In genomic region chr10:16994526-16994925, GRCm38 (mm10) we compare ENCODE assay signal across 10 mouse cellular contexts.
DNase-seq lines count a peak whose midpoint lies in the region; ATAC-seq lines count a peak whose summit lies in the region.
"Had no signal": no experiment of that assay in that cellular context is flagged by ENCODE, and none has a peak within 500 bp of the region (broad histone marks: within the 10 kb centered on the region; RNA-seq: fewer than 3 reads in every experiment).

No protein-coding gene starts in this region.

- peaks cover 3% of the 10 kb centered on the region; the same call in 1 of the 2 replicates for H3K4me1 ChIP-seq in brown adipose tissue, adult 24 weeks (ENCODE audit: control insufficient read depth, insufficient read depth, insufficient read length, low read length)
- H3K4me1 ChIP-seq in heart, embryonic 14.5 days (ENCODE audit: control insufficient read depth in 2 of 2, insufficient read depth in 2 of 2, low read length in 2 of 2): peaks cover 6 to 18% of the 10 kb centered on the region in 2 experiments
- H3K4me1 ChIP-seq in hindbrain, embryonic 11.5 days (replicated peaks; ENCODE audit: control insufficient read depth, insufficient read depth, low read length): no peaks in the 10 kb centered on the region
- no peaks in the 10 kb centered on the region for H3K4me1 ChIP-seq in midbrain, embryonic 13.5 days (replicated peaks)

- peak overlapping the region; percentile 34 for H3K4me3 ChIP-seq in brown adipose tissue, adult 24 weeks (ENCODE audit: insufficient read depth, low read depth, low read length)
- no peak overlapping the region for H3K4me3 ChIP-seq in heart, embryonic 14.5 days (ENCODE audit: control insufficient read depth in 1 of 2, insufficient read depth in 1 of 2, low read depth in 1 of 2, low read length in 2 of 2)
- no peak overlapping the region for H3K4me3 ChIP-seq in hindbrain, embryonic 11.5 days (ENCODE audit: low read depth, low read length)
- H3K4me3 ChIP-seq in midbrain, embryonic 13.5 days (replicated peaks): no peak overlapping the region
- H3K4me3 ChIP-seq: embryonic facial prominence, embryonic 12.5 days had no signal

- H3K9me3 ChIP-seq in heart, embryonic 14.5 days (ENCODE audit: control insufficient read depth, low read length): no peaks in the 10 kb centered on the region
- no peaks in the 10 kb centered on the region for H3K9me3 ChIP-seq in hindbrain, embryonic 11.5 days (ENCODE audit: control insufficient read depth, low read length)
- H3K9me3 ChIP-seq in midbrain, embryonic 13.5 days: no peaks in the 10 kb centered on the region
- H3K9me3 ChIP-seq: embryonic facial prominence, embryonic 12.5 days had no signal

- WGBS in heart, embryonic 14.5 days: 44% methylated on average over 6 of the region's 6 CpGs
- WGBS in hindbrain, embryonic 11.5 days: 81% methylated on average over 6 of the region's 6 CpGs
- 85% methylated on average over 6 of the region's 6 CpGs for WGBS in midbrain, embryonic 13.5 days

- DNase-seq in adrenal gland, adult (ENCODE audit: inconsistent age in 2 of 2, low spot score in 1 of 2): peak; percentile 37 to 86
- no peak for DNase-seq in adrenal gland, postnatal 25 days
- peak; percentile 20 to 45 for DNase-seq in kidney, postnatal 4 days
- no peak for DNase-seq in hindbrain, embryonic 11.5 days (ENCODE audit: low spot score)
- DNase-seq in right cerebral cortex, postnatal 14 days: no peak

- no peak for ATAC-seq in heart, embryonic 14.5 days (ENCODE audit: insufficient number of reproducible peaks, insufficient read depth, low FRiP score, low read depth)
- no peak for ATAC-seq in hindbrain, embryonic 11.5 days (ENCODE audit: low FRiP score)
- no peak for ATAC-seq in midbrain, embryonic 13.5 days
- ATAC-seq: inflammation-experienced regulatory T-cells, adult 6 months had no signal

- H3K36me3 ChIP-seq in heart, embryonic 14.5 days (ENCODE audit: control insufficient read depth, insufficient read depth, low read length): no peaks in the 10 kb centered on the region
- H3K36me3 ChIP-seq in hindbrain, embryonic 11.5 days (ENCODE audit: control insufficient read depth, insufficient read depth, low read length): no peaks in the 10 kb centered on the region
- H3K36me3 ChIP-seq in midbrain, embryonic 13.5 days: no peaks in the 10 kb centered on the region
- H3K36me3 ChIP-seq: embryonic facial prominence, embryonic 12.5 days had no signal

- H3K27ac ChIP-seq in brown adipose tissue, adult 24 weeks (replicated peaks; ENCODE audit: low read depth, low read length): peak overlapping the region; percentile 68; the same call in 1 of the 2 replicates
- peak overlapping the region; percentile 79 to 85 for H3K27ac ChIP-seq in heart, embryonic 14.5 days (replicated peaks in 1 of 2; ENCODE audit: control insufficient read depth in 1 of 2, insufficient read depth in 1 of 2, low read depth in 2 of 2, low read length in 2 of 2)
- H3K27ac ChIP-seq in hindbrain, embryonic 11.5 days (ENCODE audit: low read depth, low read length): no peak overlapping the region
- H3K27ac ChIP-seq in midbrain, embryonic 13.5 days: no peak overlapping the region
- H3K27ac ChIP-seq: embryonic facial prominence, embryonic 12.5 days had no signal

- no peak overlapping the region for H3K9ac ChIP-seq in heart, embryonic 14.5 days (ENCODE audit: low read length)
- H3K9ac ChIP-seq in hindbrain, embryonic 11.5 days (ENCODE audit: low read depth, low read length): no peak overlapping the region
- H3K9ac ChIP-seq in midbrain, embryonic 13.5 days (replicated peaks): no peak overlapping the region
- H3K9ac ChIP-seq: embryonic facial prominence, embryonic 12.5 days had no signal

- no peaks in the 10 kb centered on the region for H3K27me3 ChIP-seq in heart, embryonic 14.5 days (ENCODE audit: control insufficient read depth, insufficient read depth, low read length)
- H3K27me3 ChIP-seq in hindbrain, embryonic 11.5 days (ENCODE audit: control insufficient read depth, insufficient read depth, low read length): no peaks in the 10 kb centered on the region
- H3K27me3 ChIP-seq in midbrain, embryonic 13.5 days: no peaks in the 10 kb centered on the region
- H3K27me3 ChIP-seq: embryonic facial prominence, embryonic 12.5 days had no signal

- H3K4me2 ChIP-seq in heart, embryonic 14.5 days (ENCODE audit: low read length): peak overlapping the region; percentile 36; the same call in 1 of the 2 replicates
- H3K4me2 ChIP-seq in hindbrain, embryonic 11.5 days (replicated peaks; ENCODE audit: low read depth, low read length): no peak overlapping the region
- H3K4me2 ChIP-seq in midbrain, embryonic 13.5 days (replicated peaks): no peak overlapping the region
- H3K4me2 ChIP-seq: embryonic facial prominence, embryonic 12.5 days had no signal

Comparison
In these comparisons a context has a peak if more than half of its experiments do, and no peak if none do; other contexts are left out.
1. DNase-seq: peak in adrenal gland, adult (2 of 2) and kidney, postnatal 4 days (2 of 2); none in adrenal gland, postnatal 25 days (single experiment), hindbrain, embryonic 11.5 days (single experiment) and right cerebral cortex, postnatal 14 days (single experiment).
2. H3K27ac ChIP-seq: peak in brown adipose tissue, adult 24 weeks (single experiment) and heart, embryonic 14.5 days (2 of 2); none in hindbrain, embryonic 11.5 days (single experiment) and midbrain, embryonic 13.5 days (single experiment).